Mouse (Mus musculus): Measurements from ENCODE around the gene Kdelr3.
A peak's percentile ranks its signal among the peaks of the same experiment; 100 is the strongest.

Kdelr3 gene

GRCm38 (mm10) chr15:79516171-79517096 lies at the start of gene Kdelr3:
Gene Kdelr3, plus strand, starts transcription at chr15:79516411.
- peak; percentile 51 for DNase-seq (ENCODE audit: low read depth, low spot score)

GRCm38 (mm10) chr15:79466601-79467286 lies 49.5 kb upstream of the Kdelr3 start:
- DNase-seq (ENCODE audit: low read depth, low spot score): peak; percentile 75

DNA sequence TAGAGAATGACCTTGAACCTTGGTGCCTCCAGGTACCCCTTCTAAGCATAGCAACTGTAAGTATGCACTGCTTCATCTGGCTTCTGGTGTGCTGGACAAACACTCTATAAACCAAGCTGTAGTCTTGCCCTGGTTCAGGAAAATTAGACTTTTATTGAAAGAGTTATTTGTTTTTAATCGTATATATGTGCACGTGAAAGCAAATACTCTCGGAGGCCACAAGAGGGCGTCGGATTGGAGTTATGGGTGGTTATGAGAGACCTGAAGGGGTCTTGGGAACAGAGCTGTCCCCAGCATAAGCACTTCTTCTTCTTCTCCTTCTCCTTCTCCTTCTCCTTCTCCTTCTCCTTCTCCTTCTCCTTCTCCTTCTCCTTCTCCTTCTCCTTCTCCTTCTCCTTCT lies 46.6 kb upstream of the Kdelr3 start:
- DNase-seq (ENCODE audit: low read depth, low spot score): no peak

- DNase-seq (ENCODE audit: low read depth, low spot score): no peak
Observed at GRCm38 (mm10) chr15:79470583-79470982, 45.6 kb upstream of the Kdelr3 start.

- DNase-seq (ENCODE audit: low read depth, low spot score): no peak
Observed at GRCm38 (mm10) chr15:79471095-79471494, 45.1 kb upstream of the Kdelr3 start.

DNA sequence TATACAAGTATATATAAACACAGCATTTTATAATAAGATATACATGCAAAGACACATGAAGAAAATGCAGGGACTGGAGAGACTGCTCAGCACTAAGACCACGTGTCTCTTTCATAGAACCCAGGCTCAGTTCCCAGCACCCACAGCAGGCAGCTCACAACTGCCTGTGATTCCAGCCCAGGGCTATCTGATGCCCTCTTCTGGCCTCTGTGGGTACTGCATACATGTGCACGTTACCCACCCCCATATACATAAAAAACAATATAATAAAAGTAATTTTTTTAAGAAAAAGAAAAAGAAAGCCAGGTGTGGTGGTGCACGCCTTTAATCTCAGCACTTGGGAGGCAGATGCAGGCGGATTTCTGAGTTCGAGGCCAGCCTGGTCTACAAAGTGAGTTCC lies 43.2 kb upstream of the Kdelr3 start:
- no peak for DNase-seq (ENCODE audit: low read depth, low spot score)

GRCm38 (mm10) chr15:79473638-79474355 lies 42.4 kb upstream of the Kdelr3 start:
- no peak for DNase-seq (ENCODE audit: low read depth, low spot score)

GRCm38 (mm10) chr15:79477227-79477626 lies 39.0 kb upstream of the Kdelr3 start:
- no peak for DNase-seq (ENCODE audit: low read depth, low spot score)

- DNase-seq (ENCODE audit: low read depth, low spot score): no peak
Observed at GRCm38 (mm10) chr15:79481181-79481688, 35.0 kb upstream of the Kdelr3 start.

GRCm38 (mm10) chr15:79489463-79489862 lies 26.7 kb upstream of the Kdelr3 start:
- DNase-seq (ENCODE audit: low read depth, low spot score): no peak

GRCm38 (mm10) chr15:79493527-79493926 lies 22.7 kb upstream of the Kdelr3 start:
- DNase-seq (ENCODE audit: low read depth, low spot score): no peak

DNA sequence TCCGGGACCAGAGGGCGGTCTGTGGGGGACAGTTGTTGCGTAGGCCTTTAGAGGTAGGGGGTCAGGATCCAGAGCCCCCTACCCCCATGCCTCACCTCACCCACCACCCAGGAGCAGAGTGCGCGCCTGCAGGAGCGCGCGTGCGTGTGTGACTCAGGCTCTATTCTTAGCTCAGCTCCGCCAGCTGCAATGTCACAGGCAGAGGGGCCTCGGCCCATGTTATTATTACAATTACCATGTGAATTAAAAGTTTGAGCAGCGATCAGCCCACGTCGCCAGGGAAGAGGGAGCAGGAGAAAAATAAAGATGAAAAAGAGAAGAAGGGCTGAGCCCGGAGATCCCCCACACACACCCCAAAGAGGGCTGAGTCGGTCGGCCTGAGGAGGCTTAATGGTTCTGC lies 16.1 kb upstream of the Kdelr3 start:
- no peak for DNase-seq (ENCODE audit: low read depth, low spot score)

DNA sequence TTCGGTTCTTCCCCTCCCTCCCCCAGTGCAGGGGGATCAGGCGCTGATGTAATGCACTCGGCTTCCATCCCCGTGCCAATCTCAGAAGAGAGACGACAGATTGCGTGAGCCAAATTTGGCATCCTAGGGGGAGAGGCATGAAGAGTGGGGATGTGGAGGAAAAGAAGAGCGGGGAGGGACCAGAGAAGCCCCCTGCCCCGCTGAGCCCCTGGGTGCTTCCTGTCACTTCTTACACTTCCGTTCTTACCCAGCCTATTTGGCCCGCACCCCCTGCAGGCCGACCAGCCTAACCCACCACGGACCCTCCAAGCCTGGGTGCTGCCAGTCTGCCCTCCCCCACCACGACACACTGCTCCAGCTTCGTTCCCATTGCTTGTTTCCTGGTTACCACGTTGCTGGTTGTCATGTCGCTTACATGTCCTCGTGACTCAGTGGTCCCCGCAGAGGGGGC lies 13.3 kb upstream of the Kdelr3 start:
- no peak for DNase-seq (ENCODE audit: low read depth, low spot score)

- DNase-seq (ENCODE audit: low read depth, low spot score): no peak
Observed at GRCm38 (mm10) chr15:79503438-79503837, 12.8 kb upstream of the Kdelr3 start.

DNA sequence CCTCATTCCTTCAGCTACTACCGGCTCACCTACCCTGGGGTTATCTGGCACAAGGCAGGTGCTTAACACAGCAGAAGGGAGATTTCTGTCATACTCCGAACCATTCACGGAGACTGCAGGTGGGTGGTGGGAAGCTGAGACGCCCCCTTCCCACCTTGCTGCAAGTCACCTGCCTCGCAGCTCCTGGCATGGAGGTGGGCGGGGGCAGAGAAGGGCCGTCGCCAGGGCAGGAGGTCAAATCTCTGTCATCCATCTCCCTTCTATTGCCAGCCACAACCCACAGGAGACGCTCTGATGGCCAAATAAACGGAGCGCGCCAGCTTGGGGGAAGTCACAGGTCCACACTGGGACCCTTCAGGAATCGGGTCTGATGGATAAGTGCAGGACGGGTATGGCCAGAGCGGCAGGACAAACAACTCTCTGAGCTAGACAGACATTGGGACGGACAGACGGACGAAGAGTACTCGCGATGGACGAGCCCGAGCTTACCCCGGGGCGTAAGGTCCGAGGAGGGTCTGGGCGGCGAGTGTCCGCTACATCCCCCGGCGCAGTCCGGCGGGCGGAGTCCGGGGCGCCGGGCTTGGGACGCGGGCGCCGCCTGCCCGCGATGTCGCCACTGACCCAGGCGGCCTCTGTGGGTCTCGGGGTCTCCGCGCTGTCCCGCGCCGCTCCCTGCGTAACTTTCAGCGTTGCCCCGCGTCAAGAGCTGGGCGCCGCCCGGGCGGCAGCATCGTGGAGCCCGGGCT lies 11.3 kb upstream of the Kdelr3 start, which contains the start of gene Kcnj4:
Gene Kcnj4, minus strand, starts transcription at position 535 of the 746 bp plus-strand sequence.
- no peak for DNase-seq (ENCODE audit: low read depth, low spot score)

DNA sequence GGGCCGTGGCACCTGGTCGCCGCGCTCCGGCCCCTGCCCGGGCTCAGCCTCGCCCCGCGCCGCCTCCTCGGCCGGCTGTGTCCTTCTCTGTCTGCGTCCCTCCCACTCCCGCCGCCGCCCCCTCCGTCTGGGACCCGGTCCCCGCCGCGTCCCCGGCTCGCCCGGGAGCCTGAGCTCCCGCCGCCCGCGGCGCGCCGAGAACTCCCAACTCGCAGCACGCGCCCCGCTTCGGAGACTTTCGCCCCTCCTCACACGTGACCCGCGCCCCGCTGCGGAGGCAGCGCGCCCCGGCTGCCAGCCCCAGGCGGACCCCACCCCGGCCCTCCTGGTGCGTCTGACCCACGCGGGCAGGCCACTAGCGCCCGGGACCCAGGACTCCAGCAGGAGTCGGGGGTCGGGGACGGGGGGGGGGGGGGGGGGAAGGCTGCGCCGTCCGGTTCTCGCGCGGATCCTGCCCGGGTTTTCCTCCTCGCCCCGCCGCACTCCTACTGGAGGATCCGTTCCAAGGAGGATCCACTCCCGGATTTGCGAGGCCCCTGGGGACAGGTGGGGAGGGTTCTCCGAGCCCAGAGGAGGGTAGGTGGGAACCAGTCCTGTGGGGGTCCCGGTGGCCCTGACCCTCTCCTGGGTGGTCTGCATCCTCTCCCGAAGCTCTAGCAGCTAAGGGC lies 10.5 kb upstream of the Kdelr3 start:
- no peak for DNase-seq (ENCODE audit: low read depth, low spot score)

DNA sequence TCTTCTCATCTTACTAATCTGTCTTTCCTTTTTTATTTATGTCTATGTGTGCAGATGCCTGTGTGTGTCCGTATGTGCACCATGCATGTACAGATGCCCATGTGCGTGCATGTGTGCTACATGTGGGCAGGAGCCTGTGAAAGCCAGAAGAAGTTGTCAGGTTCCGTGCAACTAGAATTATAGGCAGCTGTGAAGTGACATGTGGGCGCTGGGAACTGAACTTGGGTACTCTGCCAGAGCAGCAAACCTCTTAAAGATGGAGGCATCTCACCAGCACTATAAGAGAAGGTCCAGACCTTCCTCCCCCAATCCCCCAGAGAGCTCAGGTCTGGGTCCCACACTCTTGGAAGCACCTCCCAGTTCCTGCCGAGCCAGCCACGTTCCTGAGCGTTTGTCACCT lies 9.8 kb upstream of the Kdelr3 start:
- DNase-seq (ENCODE audit: low read depth, low spot score): no peak

DNA sequence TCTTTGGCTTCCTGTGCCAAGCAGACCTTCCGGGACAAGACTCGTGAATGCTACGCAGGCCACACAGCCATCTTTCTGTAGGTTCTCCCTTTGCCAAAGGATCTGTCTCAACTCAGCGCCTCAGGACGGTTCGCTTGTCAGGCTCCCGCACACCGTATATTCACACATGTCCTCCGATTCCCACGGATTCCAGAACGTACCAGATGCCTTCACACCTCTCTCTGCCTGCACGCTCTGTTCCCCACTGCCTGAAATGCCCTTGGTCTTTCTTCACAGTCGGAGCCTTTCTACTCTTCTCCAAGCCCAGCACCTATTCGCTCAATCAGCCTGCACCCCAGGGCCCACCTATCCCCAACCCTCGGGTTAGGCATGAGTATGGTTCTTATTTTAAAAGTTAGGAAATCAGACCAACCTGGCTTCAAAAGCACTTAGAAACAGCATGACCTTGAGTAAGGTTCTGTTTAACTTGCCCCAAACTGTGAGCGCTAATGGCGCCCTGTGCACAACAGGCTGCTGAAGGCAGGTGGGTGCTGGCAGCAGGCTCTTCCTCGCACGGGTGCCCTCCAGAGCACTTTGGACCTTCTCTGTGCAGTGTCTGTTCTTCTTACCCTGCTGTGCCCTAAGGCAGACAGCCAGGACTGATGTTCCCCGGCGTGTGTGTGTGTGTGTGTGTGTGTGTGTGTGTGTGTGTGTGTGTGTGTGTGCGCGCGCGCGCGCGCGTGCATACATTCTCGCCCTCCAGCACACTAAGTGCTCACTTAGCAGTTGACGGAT lies 9.0 kb upstream of the Kdelr3 start:
- no peak for DNase-seq (ENCODE audit: low read depth, low spot score)

DNA sequence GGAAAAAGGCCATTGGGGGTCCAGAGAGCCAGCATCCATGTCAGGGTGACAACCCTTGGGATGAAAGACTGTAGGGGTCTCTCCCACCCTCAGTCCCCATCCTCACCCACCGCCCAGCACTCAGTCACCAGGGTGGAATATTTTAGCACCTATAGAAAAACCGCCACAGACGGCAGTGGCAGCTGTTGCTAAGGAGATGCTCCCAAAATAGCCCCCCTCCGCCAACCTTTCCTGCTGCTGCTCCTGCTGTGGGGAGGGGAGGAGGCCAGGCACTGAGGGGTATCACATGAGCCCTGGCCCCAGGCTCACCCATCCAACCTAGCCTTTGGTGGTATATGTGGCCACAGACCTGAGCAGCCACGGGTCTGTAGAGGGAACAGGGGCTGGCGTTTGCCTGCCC lies 6.2 kb upstream of the Kdelr3 start:
- no peak for DNase-seq (ENCODE audit: low read depth, low spot score)

- DNase-seq (ENCODE audit: low read depth, low spot score): no peak
Observed at GRCm38 (mm10) chr15:79510425-79510824, 5.8 kb upstream of the Kdelr3 start.

All from embryo, embryonic 11.5 days (tissue).